Mouse (Mus musculus) WW6 (cell line): ENCODE measurements around the gene Ucn2.

Experiments used
- DNase-seq: peaks from one replicate; pipeline ENCODE4 v3.0.0-alpha.2; 2013; ENCODE audit warnings: low read depth, low spot score

The Ucn2 gene

GRCm38 (mm10) chr9:108992085-108992469 lies 6.3 kb downstream of the Ucn2 start:
- no peak for DNase-seq

DNA sequence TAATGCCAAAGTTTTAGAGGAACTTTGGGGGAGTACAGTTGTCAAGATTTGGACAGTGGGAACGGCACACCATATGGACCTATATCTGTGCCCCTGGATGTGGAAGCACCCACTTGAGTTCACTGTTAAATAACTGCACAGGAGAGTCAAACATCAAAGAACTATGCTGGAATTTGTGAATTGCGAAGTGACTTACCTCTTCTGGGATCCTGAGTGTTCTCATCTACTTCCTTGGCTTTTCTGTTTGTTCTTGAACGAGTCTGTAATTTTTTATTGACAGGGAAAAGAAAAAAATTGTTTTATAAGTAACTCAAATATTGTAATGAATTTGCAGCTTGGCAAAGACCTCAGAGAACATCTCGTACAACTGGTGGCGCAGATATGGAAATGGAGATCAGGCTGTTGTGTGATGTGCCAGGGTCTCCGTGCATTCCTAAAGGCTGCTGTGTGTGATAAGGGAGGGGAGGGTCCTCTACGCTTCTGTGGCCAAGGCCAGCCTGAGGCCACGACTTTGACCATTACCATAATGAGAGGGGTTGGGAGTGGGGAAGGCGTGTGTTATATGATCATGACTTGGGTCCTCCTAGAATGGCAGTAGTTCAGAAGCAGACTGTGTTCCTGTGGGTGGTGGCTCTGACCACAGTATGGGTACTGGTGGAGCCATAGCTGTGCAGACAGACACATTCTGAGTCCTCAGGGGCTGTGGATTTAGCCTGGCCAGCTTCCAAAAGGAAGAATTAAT lies 7.0 kb downstream of the Ucn2 start:
- no peak for DNase-seq

GRCm38 (mm10) chr9:108996411-108996810 lies 10.6 kb downstream of the Ucn2 start:
- no peak for DNase-seq

DNA sequence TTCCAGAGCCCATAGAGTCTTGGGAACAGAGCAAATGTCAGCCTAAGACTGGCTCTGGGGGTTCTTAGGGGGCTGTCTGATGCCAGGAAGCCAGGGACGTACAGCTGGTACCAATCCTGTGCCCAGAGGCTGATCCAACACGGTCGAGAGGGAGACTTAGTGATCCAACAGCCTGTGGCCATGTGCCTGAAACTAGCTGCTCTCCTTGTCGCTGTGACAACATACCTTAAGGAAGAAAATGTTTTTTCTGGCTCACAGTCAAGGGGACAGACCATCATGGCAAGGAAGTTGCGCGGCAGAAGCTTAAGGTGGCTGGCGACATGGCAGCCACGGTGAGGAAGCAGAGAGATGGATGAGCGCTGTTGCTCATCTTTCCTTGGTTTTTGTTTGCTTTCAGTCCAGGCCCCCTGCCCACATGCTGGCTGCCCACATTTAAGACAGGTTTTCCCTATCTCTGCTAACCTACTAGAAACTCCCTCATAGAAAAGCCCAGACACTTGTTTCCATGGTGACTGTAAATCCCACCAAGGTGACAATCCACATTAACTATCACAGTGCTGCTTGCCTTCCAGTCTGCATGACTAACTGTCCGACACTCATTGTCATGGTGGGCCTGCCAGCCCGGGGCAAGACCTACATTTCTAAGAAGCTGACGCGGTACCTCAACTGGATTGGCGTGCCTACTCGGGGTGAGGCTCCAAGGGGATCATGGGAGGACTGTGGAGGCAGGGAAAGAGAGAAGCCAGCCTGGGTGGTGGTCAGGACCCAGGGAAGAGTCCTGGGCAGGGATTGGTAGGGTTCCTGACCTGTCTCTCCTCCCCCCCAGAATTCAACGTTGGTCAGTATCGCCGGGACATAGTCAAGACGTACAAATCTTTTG lies 12.7 kb downstream of the Ucn2 start:
- DNase-seq, result no peak

DNA sequence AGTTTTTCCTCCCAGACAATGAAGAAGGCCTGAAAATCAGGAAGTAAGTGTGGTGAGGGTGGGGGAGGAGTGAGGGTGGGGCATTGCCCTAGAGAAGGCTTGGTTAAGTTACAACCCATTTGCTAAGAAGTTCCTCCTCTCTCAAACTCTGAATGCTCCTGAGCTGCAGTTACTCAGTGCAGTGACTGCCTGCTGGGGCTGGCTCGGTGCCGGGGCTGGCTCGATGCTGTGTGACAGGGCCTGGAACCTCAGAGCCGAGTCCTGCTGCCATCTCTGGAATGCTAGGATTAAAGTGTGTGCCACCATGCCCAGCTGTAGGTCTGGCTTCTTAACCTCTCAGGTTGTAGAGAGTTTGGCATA lies 13.3 kb downstream of the Ucn2 start:
- no peak for DNase-seq

GRCm38 (mm10) chr9:109000726-109001125 lies 14.9 kb downstream of the Ucn2 start:
- peak; percentile 48 for DNase-seq

GRCm38 (mm10) chr9:109003201-109003600 lies 17.4 kb downstream of the Ucn2 start:
- no peak for DNase-seq

DNA sequence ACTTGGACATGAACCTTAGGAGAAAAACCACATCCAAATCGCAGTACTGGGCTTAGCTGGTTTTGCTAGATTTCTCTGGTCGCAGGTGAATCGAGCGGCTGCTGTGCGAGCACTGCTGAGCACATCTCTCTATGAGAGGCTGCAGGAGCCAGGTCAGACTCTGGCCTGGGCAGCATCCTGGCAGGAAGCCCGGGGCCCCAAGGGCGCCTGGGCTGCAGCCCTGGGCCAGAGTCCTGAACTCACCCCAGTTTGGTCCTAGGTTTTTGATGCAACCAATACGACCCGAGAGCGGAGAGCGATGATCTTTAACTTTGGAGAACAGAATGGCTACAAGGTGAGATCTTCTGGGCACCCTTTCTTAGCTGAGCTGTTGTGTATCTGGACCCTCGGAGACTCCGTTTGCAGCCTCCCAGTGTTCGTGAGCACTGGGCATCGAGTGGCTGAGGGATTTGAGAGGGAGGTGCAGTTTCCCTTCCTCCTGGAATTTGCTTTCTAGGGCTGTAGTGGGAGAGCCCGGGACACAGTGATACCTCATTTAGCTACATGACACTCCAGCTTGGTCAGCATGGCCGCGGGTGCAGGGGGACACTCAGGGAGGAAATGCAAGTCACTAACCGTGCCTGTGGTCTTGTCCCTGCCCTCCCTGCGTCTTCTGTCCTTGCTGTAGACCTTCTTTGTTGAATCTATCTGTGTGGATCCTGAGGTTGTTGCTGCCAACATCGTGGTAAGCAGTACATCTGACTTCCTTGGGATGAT lies 21.4 kb downstream of the Ucn2 start:
- DNase-seq, result no peak

- no peak for DNase-seq
Measured at GRCm38 (mm10) chr9:109008081-109008480, 22.3 kb downstream of the Ucn2 start.

- DNase-seq, result no peak
Measured at GRCm38 (mm10) chr9:109008994-109009635, 23.3 kb downstream of the Ucn2 start.

- DNase-seq, result no peak
Measured at GRCm38 (mm10) chr9:109009636-109010315, 24.0 kb downstream of the Ucn2 start.

DNA sequence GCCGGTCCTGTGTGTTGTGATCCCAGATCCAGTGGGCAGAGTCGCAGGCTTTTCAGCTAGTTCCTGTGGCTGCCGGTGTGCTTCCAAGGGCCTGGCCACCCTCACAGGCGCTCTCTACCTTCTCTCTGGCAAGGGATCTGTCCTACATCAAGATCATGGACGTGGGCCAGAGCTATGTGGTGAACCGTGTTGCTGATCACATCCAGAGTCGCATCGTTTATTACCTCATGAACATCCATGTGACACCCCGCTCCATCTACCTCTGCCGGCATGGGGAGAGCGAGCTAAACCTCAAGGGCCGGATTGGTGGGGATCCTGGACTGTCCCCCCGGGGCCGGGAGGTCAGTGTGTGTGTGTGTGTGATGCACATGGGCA lies 24.5 kb downstream of the Ucn2 start:
- DNase-seq, result no peak

DNA sequence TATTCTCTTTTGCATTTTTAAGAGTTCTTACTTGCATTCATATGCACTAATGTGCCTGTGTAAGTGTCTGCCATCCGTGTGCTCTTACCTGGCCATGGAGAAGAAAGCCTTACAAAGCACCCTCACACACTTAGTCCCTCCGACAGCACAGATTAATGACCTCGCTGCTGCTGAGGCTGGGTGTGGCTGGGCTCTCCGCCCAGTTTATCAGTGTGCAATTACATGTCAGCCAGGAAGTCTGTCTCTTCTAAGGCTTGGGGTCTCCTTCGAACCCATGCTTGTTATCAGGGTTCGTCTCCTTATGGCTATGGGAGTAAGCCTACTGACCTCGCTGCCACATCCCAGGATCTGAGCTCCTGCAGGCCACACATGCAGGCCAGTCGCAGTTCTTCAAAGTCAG lies 29.6 kb downstream of the Ucn2 start:
- DNase-seq, result no peak

- no peak for DNase-seq
Measured at GRCm38 (mm10) chr9:109016973-109017604, 31.3 kb downstream of the Ucn2 start.

DNA sequence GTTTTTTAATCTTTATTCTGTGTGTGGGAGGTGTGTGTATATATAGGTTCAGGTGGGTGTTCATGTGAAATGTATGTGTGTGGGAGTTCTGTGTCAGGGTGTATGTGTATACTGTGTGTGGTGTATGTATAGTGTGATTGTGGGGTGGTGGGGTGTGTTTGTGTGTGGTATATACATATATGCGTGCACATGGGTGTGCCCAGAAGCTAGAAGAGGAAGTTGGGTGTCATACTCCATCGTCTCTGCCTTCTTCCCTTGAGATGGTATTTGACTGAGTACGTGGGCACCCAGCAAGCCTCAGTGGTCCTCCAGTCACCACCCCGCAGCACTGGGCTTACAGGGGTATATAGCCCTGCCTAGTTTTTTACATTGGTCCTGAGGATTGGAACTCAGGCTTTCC lies 35.6 kb downstream of the Ucn2 start:
- no peak for DNase-seq

DNA sequence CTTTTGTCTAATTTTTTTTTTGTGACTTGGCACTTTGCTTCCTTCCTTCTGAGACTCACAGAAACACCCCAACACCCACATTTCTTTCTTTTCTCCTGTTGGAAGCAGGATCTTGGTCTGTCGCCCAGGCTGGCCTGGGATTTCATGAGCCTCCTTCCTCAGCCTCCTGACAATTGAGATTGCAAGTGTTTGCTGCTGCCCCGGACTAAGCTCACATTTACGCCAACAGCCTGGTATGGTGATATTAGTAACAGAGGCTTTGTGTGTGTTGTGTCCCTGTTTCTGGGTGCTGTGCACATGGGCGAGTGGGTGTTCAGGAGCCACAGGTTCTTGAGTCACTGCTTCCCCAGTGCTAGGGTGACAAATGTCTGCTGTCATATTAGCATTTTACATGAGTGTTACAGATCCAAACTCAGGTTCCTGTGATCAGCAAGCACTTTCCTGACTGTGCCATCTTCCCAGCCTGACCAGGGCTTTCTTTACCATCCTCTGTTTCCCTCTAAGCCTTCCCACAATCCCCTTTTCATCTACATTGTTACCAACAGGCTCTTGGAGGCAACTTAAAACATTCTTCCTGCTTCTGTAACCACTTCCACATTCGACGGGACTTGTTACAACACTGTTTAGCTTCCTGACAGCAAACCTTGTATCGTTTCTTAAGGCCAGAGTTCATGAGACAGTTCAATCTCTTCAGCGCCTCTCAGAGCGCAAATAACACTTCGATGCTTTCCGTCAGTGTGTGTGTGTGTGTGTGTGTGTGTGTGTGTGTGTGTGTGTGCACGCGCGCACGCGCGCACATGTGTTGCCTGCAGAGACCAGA lies 37.3 kb downstream of the Ucn2 start:
- DNase-seq, result no peak

- DNase-seq, result no peak
Measured at GRCm38 (mm10) chr9:109027521-109027920, 41.7 kb downstream of the Ucn2 start.

DNA sequence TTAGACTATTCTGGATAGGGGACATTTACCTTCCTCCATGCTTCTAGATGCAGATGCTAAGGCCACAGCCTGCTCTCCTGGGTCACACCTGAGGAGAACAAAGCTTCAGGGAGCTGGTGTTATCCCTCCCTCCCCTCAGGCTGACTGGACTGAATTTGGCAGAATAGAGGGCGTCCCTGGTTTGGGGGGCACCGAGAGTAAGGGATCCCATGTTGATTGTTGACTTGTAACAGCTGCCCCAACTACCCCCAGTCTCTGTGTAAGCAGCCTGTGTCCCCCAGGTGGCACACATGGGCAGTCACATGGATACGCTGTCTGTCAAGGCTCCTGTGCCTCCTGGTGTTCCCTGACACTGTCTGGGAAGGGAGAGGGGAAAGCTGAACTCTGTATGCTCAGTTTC lies 42.6 kb downstream of the Ucn2 start:
- DNase-seq, result no peak

DNA sequence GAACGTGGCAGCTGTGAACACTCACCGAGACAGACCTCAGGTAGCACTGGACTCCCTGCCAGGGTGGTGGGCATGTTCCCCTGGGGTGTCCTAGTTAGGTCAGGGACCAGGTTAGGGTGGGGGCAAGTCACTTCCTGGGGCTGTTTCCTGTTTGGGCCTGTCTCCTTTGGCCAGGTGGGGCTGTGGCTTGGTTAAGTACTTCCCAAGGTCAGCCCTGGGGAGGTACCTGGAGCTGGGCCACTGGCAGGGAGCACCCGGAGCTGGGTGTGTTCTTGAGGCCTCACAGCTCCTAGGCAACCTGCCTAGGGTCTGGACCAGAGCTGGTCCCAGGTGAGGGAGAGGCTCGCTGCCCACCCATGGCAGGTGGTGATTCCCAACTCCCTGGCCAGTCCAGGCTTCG lies 43.1 kb downstream of the Ucn2 start:
- no peak for DNase-seq

DNA sequence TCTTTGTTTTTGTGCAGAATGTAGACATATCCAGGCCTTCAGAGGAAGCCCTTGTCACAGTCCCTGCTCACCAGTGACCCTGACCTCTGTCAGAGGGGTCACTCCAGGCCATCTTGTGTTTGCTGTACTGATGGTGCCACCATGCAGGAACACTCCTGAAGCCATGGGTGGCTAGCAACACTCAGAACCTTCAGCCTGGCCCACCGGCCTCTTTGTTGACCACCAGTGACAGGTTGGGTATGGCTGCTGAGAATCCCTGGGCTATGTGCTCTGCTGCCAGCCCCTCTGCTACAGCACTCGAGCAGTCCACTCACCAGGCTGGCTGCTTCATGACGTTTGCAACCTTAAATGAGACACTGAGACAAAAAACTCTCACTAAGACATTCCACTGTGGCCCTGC lies 44.5 kb downstream of the Ucn2 start:
- DNase-seq, result no peak
